Mouse (Mus musculus): Measurements from ENCODE around the gene Tex44. TPM values are rescaled to one million over a fixed set of nuclear protein-coding genes. Genes with fewer than 3 reads are reported as not detected.

Tex44 gene
- polyA plus RNA-seq, 1 experiment, result not detected

DNA sequence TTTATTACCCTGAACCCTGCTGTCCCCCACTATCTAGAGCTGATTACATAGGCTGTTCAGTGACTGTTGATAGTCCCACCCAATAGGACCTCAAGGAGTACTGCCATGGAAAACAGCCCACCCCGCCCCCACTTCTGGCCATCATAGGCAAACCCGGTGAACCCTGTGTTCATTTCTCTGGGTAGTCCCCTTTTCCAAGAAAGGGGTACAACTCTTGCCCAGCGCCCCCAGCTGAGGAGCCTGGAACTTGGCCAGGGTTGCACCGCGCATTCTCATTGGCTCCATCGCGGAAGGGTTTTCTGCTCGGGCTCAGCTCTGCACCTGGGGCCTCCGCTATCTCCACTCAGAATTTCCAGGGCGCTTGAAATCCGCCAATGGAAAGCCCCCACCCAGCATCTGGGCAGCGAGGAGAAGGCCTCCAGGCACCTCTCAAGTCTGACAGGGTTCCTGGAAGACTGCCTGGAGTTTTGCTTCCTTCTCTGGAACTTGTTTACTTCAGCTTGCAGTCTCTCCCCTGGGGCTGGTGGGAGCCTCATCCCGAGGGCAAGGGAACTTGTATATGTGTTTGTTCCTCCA is 21.6 kb downstream of the Tex44 start:
- no peaks in the 10 kb centered on the region for H3K79me3 ChIP-seq (ENCODE audit: low read depth)
- H3K36me3 ChIP-seq (ENCODE audit: control insufficient read depth, insufficient read depth), result no peaks in the 10 kb centered on the region
- no peaks in the 10 kb centered on the region for H3K27me3 ChIP-seq (ENCODE audit: control insufficient read depth, insufficient read depth, insufficient read length)
- H3K79me2 ChIP-seq (ENCODE audit: control insufficient read depth, insufficient read depth), result peaks cover 8% of the 10 kb centered on the region
- no peak overlapping the region for H3K4me3 ChIP-seq (ENCODE audit: insufficient read depth, poor library complexity, severe bottlenecking)
- H3ac ChIP-seq (ENCODE audit: control insufficient read depth, insufficient read length, low read depth), result no peak overlapping the region
- no peak for TF ChIP-seq MAX (IDR thresholded peaks at IDR 0.05)
- no peak for TF ChIP-seq CTCF (IDR thresholded peaks at IDR 0.05; ENCODE audit: control insufficient read depth, insufficient read depth, insufficient read length)

DNA sequence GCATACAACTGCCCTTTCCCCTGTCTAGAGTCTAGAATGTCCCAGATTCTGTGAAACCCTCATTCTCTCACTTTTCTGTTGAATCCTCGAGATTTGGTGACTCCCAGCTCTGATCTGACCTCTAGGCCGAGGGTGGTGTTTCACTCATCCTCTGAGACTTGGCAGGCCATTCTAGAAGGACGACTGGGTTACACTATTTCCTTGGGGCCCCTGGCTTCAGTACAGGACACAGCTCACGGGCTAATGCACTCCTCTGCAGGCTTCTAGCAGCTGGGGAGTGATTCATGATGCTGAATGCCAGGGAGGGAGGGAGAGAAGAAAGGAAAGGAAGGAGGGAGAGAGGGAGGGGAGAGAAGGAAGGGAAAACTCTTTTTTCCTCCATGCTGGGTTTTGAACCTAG is 22.1 kb downstream of the Tex44 start:
- Histone ChIP-seq H3K79me3 (ENCODE audit: low read depth) (no peaks in the 10 kb centered on the region), H3K4me3 (ENCODE audit: insufficient read depth, poor library complexity, severe bottlenecking) (no peak overlapping the region), H3K27me3 (ENCODE audit: control insufficient read depth, insufficient read depth, insufficient read length) (no peaks in the 10 kb centered on the region), H3K36me3 (ENCODE audit: control insufficient read depth, insufficient read depth) (no peaks in the 10 kb centered on the region), H3ac (ENCODE audit: control insufficient read depth, insufficient read length, low read depth) (no peak overlapping the region), H3K79me2 (ENCODE audit: control insufficient read depth, insufficient read depth) (peaks cover 3% of the 10 kb centered on the region)
- TF ChIP-seq FOSL1 (IDR thresholded peaks at IDR 0.05; ENCODE audit: insufficient read depth, low read length, poor library complexity, severe bottlenecking), result no peak
- TF ChIP-seq CEBPB (IDR thresholded peaks at IDR 0.05; ENCODE audit: low read depth), result no peak

DNA sequence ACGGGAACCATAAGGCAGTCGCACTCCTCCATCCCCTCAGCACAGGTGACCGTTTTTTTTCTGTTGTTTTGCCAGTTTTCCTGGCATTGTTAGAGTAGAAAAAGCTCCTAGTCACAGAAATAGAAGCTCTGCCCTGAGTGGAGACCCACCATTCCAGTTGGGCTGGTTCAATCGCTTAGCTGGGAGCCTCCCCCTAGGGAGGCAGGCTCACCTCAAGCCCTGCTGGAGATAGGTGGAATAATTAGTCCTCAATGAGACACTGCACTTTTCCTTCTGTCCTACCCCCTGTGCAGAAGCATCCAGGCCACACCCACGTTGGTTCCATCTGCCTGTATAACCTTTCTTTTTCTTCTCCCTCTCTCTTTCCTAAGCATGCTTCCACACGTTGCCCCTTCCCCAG is 23.8 kb downstream of the Tex44 start:
- H3K4me3 ChIP-seq (ENCODE audit: insufficient read depth, poor library complexity, severe bottlenecking), result no peak overlapping the region
- H3K36me3 ChIP-seq (ENCODE audit: control insufficient read depth, insufficient read depth), result no peaks in the 10 kb centered on the region
- H3K79me2 ChIP-seq (ENCODE audit: control insufficient read depth, insufficient read depth), result no peaks in the 10 kb centered on the region
- H3ac ChIP-seq (ENCODE audit: control insufficient read depth, insufficient read length, low read depth), result no peak overlapping the region
- H3K79me3 ChIP-seq (ENCODE audit: low read depth), result no peaks in the 10 kb centered on the region
- H3K27me3 ChIP-seq (ENCODE audit: control insufficient read depth, insufficient read depth, insufficient read length), result no peaks in the 10 kb centered on the region
- TF ChIP-seq FOSL1 (IDR thresholded peaks at IDR 0.05; ENCODE audit: insufficient read depth, low read length, poor library complexity, severe bottlenecking) (no peak), CEBPB (IDR thresholded peaks at IDR 0.05; ENCODE audit: low read depth) (no peak), MYOD1 (IDR thresholded peaks at IDR 0.05; ENCODE audit: control insufficient read depth, insufficient read length, low read depth) (no peak), CTCF (IDR thresholded peaks at IDR 0.05; ENCODE audit: control insufficient read depth, insufficient read depth, insufficient read length) (no peak), MYOG (IDR thresholded peaks at IDR 0.05; ENCODE audit: control insufficient read depth, extremely low read depth, insufficient read length) (no peak), MAX (IDR thresholded peaks at IDR 0.05) (no peak), USF1 (IDR thresholded peaks at IDR 0.05; ENCODE audit: low read depth) (no peak)

DNA sequence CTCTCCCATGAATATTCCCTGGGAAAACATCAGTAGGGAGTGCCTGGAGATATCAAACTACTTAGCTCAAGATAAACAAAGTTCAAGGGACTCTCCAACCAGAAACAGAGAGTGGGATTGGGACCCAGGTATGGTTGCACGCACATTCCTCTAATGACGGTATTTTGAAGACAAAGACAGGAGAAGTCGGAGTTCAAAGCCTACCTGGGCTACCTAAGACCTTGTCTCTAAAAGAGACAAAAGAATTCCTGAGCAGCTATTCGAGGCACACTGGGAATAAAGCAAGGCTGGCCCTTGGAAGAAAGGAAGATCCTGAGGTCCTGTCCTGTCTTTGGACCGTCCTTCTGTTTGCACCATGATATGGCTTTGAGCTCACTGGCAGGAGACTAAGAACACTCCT is 26.6 kb downstream of the Tex44 start:
- H3K79me2 ChIP-seq (ENCODE audit: control insufficient read depth, insufficient read depth), result no peaks in the 10 kb centered on the region
- no peaks in the 10 kb centered on the region for H3K36me3 ChIP-seq (ENCODE audit: control insufficient read depth, insufficient read depth)
- no peak overlapping the region for H3K4me3 ChIP-seq (ENCODE audit: insufficient read depth, poor library complexity, severe bottlenecking)
- H3K79me3 ChIP-seq (ENCODE audit: low read depth), result no peaks in the 10 kb centered on the region
- H3K27me3 ChIP-seq (ENCODE audit: control insufficient read depth, insufficient read depth, insufficient read length), result no peaks in the 10 kb centered on the region
- no peak overlapping the region for H3ac ChIP-seq (ENCODE audit: control insufficient read depth, insufficient read length, low read depth)
- TF ChIP-seq CTCF (IDR thresholded peaks at IDR 0.05; ENCODE audit: control insufficient read depth, insufficient read depth, insufficient read length) (no peak), CEBPB (IDR thresholded peaks at IDR 0.05; ENCODE audit: low read depth) (no peak), FOSL1 (IDR thresholded peaks at IDR 0.05; ENCODE audit: insufficient read depth, low read length, poor library complexity, severe bottlenecking) (no peak), USF1 (IDR thresholded peaks at IDR 0.05; ENCODE audit: low read depth) (no peak), MYOG (IDR thresholded peaks at IDR 0.05; ENCODE audit: control insufficient read depth, extremely low read depth, insufficient read length) (no peak)

DNA sequence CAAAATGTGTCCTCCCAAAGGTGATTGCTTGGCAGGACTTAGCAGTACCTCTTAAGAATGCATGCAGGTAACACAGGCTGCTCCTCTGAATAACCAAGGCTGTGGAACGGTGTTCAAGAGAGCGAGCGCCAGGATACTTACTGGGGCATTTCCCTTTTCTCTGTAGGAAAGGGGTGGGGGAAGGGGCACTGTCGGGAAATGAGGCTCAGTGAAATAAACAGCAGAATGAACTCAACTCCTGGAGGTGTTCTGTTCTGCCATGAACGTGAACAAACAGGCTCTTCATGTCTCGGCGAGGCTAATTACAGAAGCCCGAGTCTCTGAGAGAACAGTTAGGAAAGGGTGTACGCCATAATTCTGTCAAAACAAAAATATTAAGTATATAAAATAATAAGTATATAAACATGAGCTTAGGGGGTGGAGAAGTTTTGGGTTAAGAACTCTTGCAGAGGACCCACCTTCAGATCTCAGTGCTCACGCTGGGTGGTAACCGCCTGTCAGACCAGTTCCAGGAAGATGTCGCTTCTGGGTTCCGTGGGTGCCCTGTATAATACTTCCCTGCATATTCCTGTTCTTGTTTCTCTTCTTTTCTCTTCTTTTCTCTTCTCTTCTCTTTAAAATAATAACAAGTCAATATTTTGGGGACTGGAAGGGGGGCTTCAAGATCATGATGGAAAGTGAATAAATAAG is 30.9 kb downstream of the Tex44 start:
- Histone ChIP-seq H3ac (ENCODE audit: control insufficient read depth, insufficient read length, low read depth) (no peak overlapping the region), H3K27me3 (ENCODE audit: control insufficient read depth, insufficient read depth, insufficient read length) (no peaks in the 10 kb centered on the region), H3K79me3 (ENCODE audit: low read depth) (no peaks in the 10 kb centered on the region), H3K36me3 (ENCODE audit: control insufficient read depth, insufficient read depth) (no peaks in the 10 kb centered on the region), H3K4me3 (ENCODE audit: insufficient read depth, poor library complexity, severe bottlenecking) (no peak overlapping the region), H3K79me2 (ENCODE audit: control insufficient read depth, insufficient read depth) (no peaks in the 10 kb centered on the region)
- TF ChIP-seq USF1 (IDR thresholded peaks at IDR 0.05; ENCODE audit: low read depth) (no peak), CTCF (IDR thresholded peaks at IDR 0.05; ENCODE audit: control insufficient read depth, insufficient read depth, insufficient read length) (no peak), CEBPB (IDR thresholded peaks at IDR 0.05; ENCODE audit: low read depth) (no peak), MAX (IDR thresholded peaks at IDR 0.05) (no peak), MYOD1 (IDR thresholded peaks at IDR 0.05; ENCODE audit: control insufficient read depth, insufficient read length, low read depth) (no peak), MYOG (IDR thresholded peaks at IDR 0.05; ENCODE audit: control insufficient read depth, extremely low read depth, insufficient read length) (no peak), FOSL1 (IDR thresholded peaks at IDR 0.05; ENCODE audit: insufficient read depth, low read length, poor library complexity, severe bottlenecking) (no peak)

DNA sequence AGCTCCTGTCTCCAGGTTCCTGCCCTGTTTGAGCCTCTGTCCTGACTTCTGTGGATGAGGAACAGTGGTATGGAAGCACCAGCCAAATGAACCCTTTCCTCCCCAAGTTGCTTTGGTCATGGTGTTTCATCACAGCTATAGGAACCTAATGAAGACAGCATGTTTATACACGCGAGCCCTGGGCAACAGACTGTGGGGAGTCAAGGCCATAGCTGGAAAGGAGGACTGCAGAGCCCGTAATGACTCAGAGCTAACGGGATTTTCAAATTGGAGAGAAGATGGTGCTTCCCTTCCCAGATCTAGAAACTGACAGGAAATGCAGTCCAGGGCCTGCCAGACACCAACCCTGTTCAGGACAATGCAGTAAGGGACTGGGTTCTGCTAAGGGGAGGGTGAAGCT is 33.2 kb downstream of the Tex44 start:
- TF ChIP-seq CEBPB (IDR thresholded peaks at IDR 0.05; ENCODE audit: low read depth) (no peak), CTCF (IDR thresholded peaks at IDR 0.05; ENCODE audit: control insufficient read depth, insufficient read depth, insufficient read length) (no peak), MYOD1 (IDR thresholded peaks at IDR 0.05; ENCODE audit: control insufficient read depth, insufficient read length, low read depth) (no peak), USF1 (IDR thresholded peaks at IDR 0.05; ENCODE audit: low read depth) (no peak), MAX (IDR thresholded peaks at IDR 0.05) (no peak), FOSL1 (IDR thresholded peaks at IDR 0.05; ENCODE audit: insufficient read depth, low read length, poor library complexity, severe bottlenecking) (no peak), MYOG (IDR thresholded peaks at IDR 0.05; ENCODE audit: control insufficient read depth, extremely low read depth, insufficient read length) (no peak)
- H3ac ChIP-seq (ENCODE audit: control insufficient read depth, insufficient read length, low read depth), result no peak overlapping the region

More for the DNA sequence above, 33.2 kb downstream of the Tex44 start:
- Histone ChIP-seq H3K79me3 (ENCODE audit: low read depth) (no peaks in the 10 kb centered on the region), H3K36me3 (ENCODE audit: control insufficient read depth, insufficient read depth) (no peaks in the 10 kb centered on the region), H3K27me3 (ENCODE audit: control insufficient read depth, insufficient read depth, insufficient read length) (no peaks in the 10 kb centered on the region), H3K4me3 (ENCODE audit: insufficient read depth, poor library complexity, severe bottlenecking) (no peak overlapping the region), H3K79me2 (ENCODE audit: control insufficient read depth, insufficient read depth) (no peaks in the 10 kb centered on the region)
